Mouse (Mus musculus): ENCODE measurements at regions not wholly inside any gene's neighbourhood (a gene's known extent, or its start where the extent isn't known, plus 50 kb on each side); places are given as distances from the start of the nearest gene placed in this dataset.

- Histone ChIP-seq H3K36me3 (ENCODE audit: control insufficient read depth, insufficient read depth, low read length) (no peaks in the 10 kb centered on the region), H3K9me3 (ENCODE audit: control insufficient read depth, low read depth, low read length) (no peaks in the 10 kb centered on the region), H3K27ac (ENCODE audit: low read length) (no peak overlapping the region), H3K27me3 (ENCODE audit: control insufficient read depth, insufficient read depth, low read length) (no peaks in the 10 kb centered on the region), H3K4me3 (ENCODE audit: low read depth, low read length) (no peak overlapping the region), H3K9ac (replicated peaks; ENCODE audit: low read depth, low read length) (no peak overlapping the region), H3K4me2 (replicated peaks; ENCODE audit: low read depth, low read length) (no peak overlapping the region), H3K4me1 (ENCODE audit: control insufficient read depth, insufficient read depth, low read length) (0 out of 2 replicates have a peak, but pooled peaks cover 4% of the 10 kb centered on the region)
- ATAC-seq (ENCODE audit: insufficient number of reproducible peaks, insufficient read depth, low FRiP score, low read depth): no peak
- 63% methylated on average over 13 of the region's 13 CpGs for WGBS
Observed at GRCm38 (mm10) chr5:64438446-64439134, 282.5 kb downstream of the Tbc1d1 start.

GRCm38 (mm10) chr5:64447847-64448246 lies 291.7 kb downstream of the Tbc1d1 start:
- Histone ChIP-seq H3K9ac (replicated peaks; ENCODE audit: low read depth, low read length) (no peak overlapping the region), H3K9me3 (ENCODE audit: control insufficient read depth, low read depth, low read length) (no peaks in the 10 kb centered on the region), H3K4me3 (ENCODE audit: low read depth, low read length) (no peak overlapping the region), H3K27me3 (ENCODE audit: control insufficient read depth, insufficient read depth, low read length) (no peaks in the 10 kb centered on the region), H3K36me3 (ENCODE audit: control insufficient read depth, insufficient read depth, low read length) (no peaks in the 10 kb centered on the region), H3K4me2 (replicated peaks; ENCODE audit: low read depth, low read length) (no peak overlapping the region), H3K27ac (ENCODE audit: low read length) (no peak overlapping the region), H3K4me1 (ENCODE audit: control insufficient read depth, insufficient read depth, low read length) (peaks cover 6% of the 10 kb centered on the region; the same call in 1 of the 2 replicates)
- no peak for ATAC-seq (ENCODE audit: insufficient number of reproducible peaks, insufficient read depth, low FRiP score, low read depth)
- 31% methylated on average over 4 of the region's 4 CpGs for WGBS

- Histone ChIP-seq H3K4me3 (ENCODE audit: low read depth, low read length) (no peak overlapping the region), H3K9me3 (ENCODE audit: control insufficient read depth, low read depth, low read length) (no peaks in the 10 kb centered on the region), H3K27me3 (ENCODE audit: control insufficient read depth, insufficient read depth, low read length) (no peaks in the 10 kb centered on the region), H3K4me2 (replicated peaks; ENCODE audit: low read depth, low read length) (no peak overlapping the region), H3K4me1 (ENCODE audit: control insufficient read depth, insufficient read depth, low read length) (peaks cover 3% of the 10 kb centered on the region; the same call in 1 of the 2 replicates), H3K36me3 (ENCODE audit: control insufficient read depth, insufficient read depth, low read length) (no peaks in the 10 kb centered on the region), H3K9ac (replicated peaks; ENCODE audit: low read depth, low read length) (no peak overlapping the region), H3K27ac (ENCODE audit: low read length) (no peak overlapping the region)
- ATAC-seq (ENCODE audit: insufficient number of reproducible peaks, insufficient read depth, low FRiP score, low read depth): no peak
- 6% methylated on average over 1 of the region's 1 CpGs for WGBS
Observed at GRCm38 (mm10) chr5:64452668-64453334, 296.7 kb downstream of the Tbc1d1 start.

DNA sequence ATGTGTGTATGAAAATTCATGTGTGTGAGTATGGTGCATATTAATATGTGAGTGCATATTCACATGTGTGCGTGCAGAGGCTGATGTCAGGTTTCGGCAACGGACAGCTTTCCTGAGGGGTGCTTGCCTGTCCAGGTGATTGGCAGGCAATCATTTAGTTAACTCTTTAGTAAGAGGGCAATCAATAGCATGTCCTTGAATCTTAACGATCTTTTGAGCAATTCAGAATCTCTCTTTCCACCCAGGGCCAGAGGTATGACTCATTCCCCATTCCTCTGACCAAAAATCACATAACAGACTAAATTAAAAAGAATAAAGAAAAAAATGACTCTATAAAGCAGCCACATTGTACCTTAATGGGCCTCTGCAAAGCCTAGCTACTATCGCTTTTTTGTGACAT lies 303.7 kb downstream of the Tbc1d1 start:
- 81% methylated on average over 5 of the region's 5 CpGs for WGBS
- Histone ChIP-seq H3K9ac (replicated peaks; ENCODE audit: low read depth, low read length) (no peak overlapping the region), H3K4me1 (ENCODE audit: control insufficient read depth, insufficient read depth, low read length) (no peaks in the 10 kb centered on the region), H3K27ac (ENCODE audit: low read length) (no peak overlapping the region), H3K9me3 (ENCODE audit: control insufficient read depth, low read depth, low read length) (no peaks in the 10 kb centered on the region), H3K4me3 (ENCODE audit: low read depth, low read length) (no peak overlapping the region), H3K36me3 (ENCODE audit: control insufficient read depth, insufficient read depth, low read length) (no peaks in the 10 kb centered on the region), H3K4me2 (replicated peaks; ENCODE audit: low read depth, low read length) (no peak overlapping the region), H3K27me3 (ENCODE audit: control insufficient read depth, insufficient read depth, low read length) (no peaks in the 10 kb centered on the region)
- no peak for ATAC-seq (ENCODE audit: insufficient number of reproducible peaks, insufficient read depth, low FRiP score, low read depth)

DNA sequence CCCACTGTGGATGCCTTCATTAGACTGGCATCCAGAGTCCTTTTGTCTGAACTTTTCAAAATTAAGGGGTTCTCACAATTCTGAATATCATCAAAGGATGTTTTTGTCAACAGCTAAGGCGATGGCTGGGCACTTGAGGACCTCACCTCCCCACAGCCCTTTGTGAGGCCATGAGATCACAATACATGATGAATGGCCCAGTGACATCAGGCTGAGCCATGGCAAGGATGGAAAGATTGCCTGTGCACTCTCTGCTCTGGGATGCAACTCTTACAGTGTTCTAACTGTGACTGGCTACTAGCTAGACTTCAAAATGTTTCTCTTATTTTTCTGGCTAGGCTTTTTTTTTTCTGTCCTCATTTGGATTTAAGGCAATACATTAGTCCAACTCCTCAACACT lies 304.8 kb downstream of the Tbc1d1 start:
- Histone ChIP-seq H3K4me3 (ENCODE audit: low read depth, low read length) (no peak overlapping the region), H3K9me3 (ENCODE audit: control insufficient read depth, low read depth, low read length) (no peaks in the 10 kb centered on the region), H3K4me2 (replicated peaks; ENCODE audit: low read depth, low read length) (no peak overlapping the region), H3K36me3 (ENCODE audit: control insufficient read depth, insufficient read depth, low read length) (no peaks in the 10 kb centered on the region), H3K9ac (replicated peaks; ENCODE audit: low read depth, low read length) (no peak overlapping the region), H3K4me1 (ENCODE audit: control insufficient read depth, insufficient read depth, low read length) (no peaks in the 10 kb centered on the region), H3K27me3 (ENCODE audit: control insufficient read depth, insufficient read depth, low read length) (no peaks in the 10 kb centered on the region), H3K27ac (ENCODE audit: low read length) (no peak overlapping the region)
- no peak for ATAC-seq (ENCODE audit: insufficient number of reproducible peaks, insufficient read depth, low FRiP score, low read depth)
- WGBS: 61% methylated on average over 1 of the region's 1 CpGs

GRCm38 (mm10) chr5:64461592-64461991 lies 305.5 kb downstream of the Tbc1d1 start:
- ATAC-seq (ENCODE audit: insufficient number of reproducible peaks, insufficient read depth, low FRiP score, low read depth): no peak
- no peaks in the 10 kb centered on the region for H3K36me3 ChIP-seq (ENCODE audit: control insufficient read depth, insufficient read depth, low read length)
- H3K4me3 ChIP-seq (ENCODE audit: low read depth, low read length): no peak overlapping the region
- no peaks in the 10 kb centered on the region for H3K27me3 ChIP-seq (ENCODE audit: control insufficient read depth, insufficient read depth, low read length)
- no peaks in the 10 kb centered on the region for H3K4me1 ChIP-seq (ENCODE audit: control insufficient read depth, insufficient read depth, low read length)
- no peak overlapping the region for H3K4me2 ChIP-seq (replicated peaks; ENCODE audit: low read depth, low read length)
- H3K9me3 ChIP-seq (ENCODE audit: control insufficient read depth, low read depth, low read length): no peaks in the 10 kb centered on the region
- WGBS: 84% methylated on average over 4 of the region's 4 CpGs
- no peak overlapping the region for H3K9ac ChIP-seq (replicated peaks; ENCODE audit: low read depth, low read length)
- H3K27ac ChIP-seq (ENCODE audit: low read length): no peak overlapping the region

DNA sequence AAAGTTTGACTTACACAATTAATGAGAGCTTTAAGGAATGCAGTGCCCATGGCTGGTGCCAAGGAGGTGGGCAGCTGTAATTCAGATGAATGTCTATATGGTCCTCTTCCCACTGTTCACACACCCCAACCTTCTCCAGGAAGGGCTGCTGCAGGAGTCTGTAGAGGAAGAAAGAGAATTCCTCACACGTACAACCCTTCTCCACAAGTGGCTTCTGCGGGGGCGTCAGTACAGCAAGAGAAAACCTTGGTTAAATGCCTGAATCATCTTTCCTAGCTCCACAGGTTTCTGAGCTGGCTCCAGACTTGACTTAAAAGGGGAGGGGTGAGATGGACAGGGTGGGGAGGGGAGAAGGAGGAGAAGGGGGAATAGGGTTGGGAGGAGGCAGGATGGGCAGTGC lies 306.3 kb downstream of the Tbc1d1 start:
- Histone ChIP-seq H3K27ac (ENCODE audit: low read length) (no peak overlapping the region), H3K4me1 (ENCODE audit: control insufficient read depth, insufficient read depth, low read length) (no peaks in the 10 kb centered on the region), H3K4me3 (ENCODE audit: low read depth, low read length) (no peak overlapping the region), H3K36me3 (ENCODE audit: control insufficient read depth, insufficient read depth, low read length) (no peaks in the 10 kb centered on the region), H3K27me3 (ENCODE audit: control insufficient read depth, insufficient read depth, low read length) (no peaks in the 10 kb centered on the region), H3K4me2 (replicated peaks; ENCODE audit: low read depth, low read length) (no peak overlapping the region), H3K9ac (replicated peaks; ENCODE audit: low read depth, low read length) (no peak overlapping the region), H3K9me3 (ENCODE audit: control insufficient read depth, low read depth, low read length) (no peaks in the 10 kb centered on the region)
- WGBS: 69% methylated on average over 3 of the region's 3 CpGs
- ATAC-seq (ENCODE audit: insufficient number of reproducible peaks, insufficient read depth, low FRiP score, low read depth): no peak

DNA sequence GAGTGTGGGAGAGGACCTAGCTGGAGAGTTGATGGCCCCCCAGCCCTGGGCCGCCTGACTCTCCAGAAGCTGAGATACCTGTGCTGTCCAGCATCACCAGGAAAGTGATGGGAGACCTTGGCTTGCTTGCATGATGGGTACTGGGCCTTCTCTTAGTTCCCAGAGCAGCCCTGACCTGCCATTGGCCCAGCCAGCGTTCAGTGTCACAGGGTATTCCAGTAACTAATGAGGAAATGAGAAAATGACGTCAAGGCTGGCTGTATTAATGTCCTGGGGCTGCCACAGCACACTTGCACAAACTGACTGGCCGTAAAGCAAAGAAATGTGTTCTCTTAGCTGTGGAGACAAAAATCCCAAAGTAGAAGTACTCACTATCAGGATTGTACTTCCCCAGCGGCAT lies 307.5 kb downstream of the Tbc1d1 start:
- no peaks in the 10 kb centered on the region for H3K4me1 ChIP-seq (ENCODE audit: control insufficient read depth, insufficient read depth, low read length)
- H3K36me3 ChIP-seq (ENCODE audit: control insufficient read depth, insufficient read depth, low read length): no peaks in the 10 kb centered on the region
- no peak overlapping the region for H3K9ac ChIP-seq (replicated peaks; ENCODE audit: low read depth, low read length)
- no peak overlapping the region for H3K27ac ChIP-seq (ENCODE audit: low read length)
- no peak for ATAC-seq (ENCODE audit: insufficient number of reproducible peaks, insufficient read depth, low FRiP score, low read depth)
- no peak overlapping the region for H3K4me2 ChIP-seq (replicated peaks; ENCODE audit: low read depth, low read length)
- no peaks in the 10 kb centered on the region for H3K27me3 ChIP-seq (ENCODE audit: control insufficient read depth, insufficient read depth, low read length)
- H3K4me3 ChIP-seq (ENCODE audit: low read depth, low read length): no peak overlapping the region
- H3K9me3 ChIP-seq (ENCODE audit: control insufficient read depth, low read depth, low read length): no peaks in the 10 kb centered on the region
- 65% methylated on average over 5 of the region's 5 CpGs for WGBS
